Mouse (Mus musculus): ENCODE measurements around the gene Jdp2.

DNA sequence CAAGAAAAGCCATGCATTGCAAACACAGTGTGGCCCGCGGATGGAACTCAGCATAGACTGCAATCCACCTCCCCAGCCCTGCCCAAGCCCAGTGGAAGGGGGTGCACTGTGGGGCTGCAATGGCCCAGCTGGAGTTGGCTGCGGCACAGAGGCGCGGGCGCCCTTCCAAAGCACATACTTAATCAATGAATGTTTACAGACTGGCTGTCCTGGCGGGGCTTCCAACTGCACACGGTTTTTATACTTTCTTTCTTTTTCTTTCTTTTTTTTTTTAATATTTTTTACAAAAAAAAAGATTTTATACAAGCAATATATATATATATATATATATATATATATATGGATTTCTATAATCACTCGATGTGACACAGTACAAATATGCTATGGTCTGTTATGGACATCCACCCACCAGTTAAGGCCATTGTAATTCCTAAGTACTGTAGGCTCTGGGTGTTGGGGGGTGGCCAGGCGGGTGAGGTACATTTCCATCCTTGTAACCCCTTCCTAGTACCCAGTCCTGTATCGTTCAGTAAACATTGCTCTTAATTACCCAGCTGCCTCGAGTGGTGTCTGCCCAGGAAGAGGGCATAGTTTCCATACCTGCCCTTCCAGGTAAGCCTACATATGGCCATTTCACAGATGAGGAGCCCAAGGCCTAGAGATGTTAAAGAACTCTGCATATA, 40.6 kb downstream of the Jdp2 start:
- TF ChIP-seq CTCF (conservative IDR thresholded peaks at IDR 0.05; ENCODE audit: low read length) (no peak), POU5F1 (IDR thresholded peaks at IDR 0.05; ENCODE audit: borderline replicate concordance, low read length) (no peak)
